Mouse (Mus musculus): ENCODE results near the gene Rubcnl. TPM values are rescaled to one million over a fixed set of nuclear protein-coding genes. Genes with fewer than 3 reads are reported as not detected.
A peak's percentile ranks its signal among the peaks of the same experiment; 100 is the strongest.

Gene Rubcnl
- polyA plus RNA-seq (2015; fragmentation: Nextera tagmentation; extraction: Ambion mirVana): 1.5 TPM in 2 replicates

- DNase-seq (ENCODE audit: low spot score): peak; percentile 80
Measured at GRCm38 (mm10) chr14:75015856-75016714, at the start of gene Rubcnl. Gene Rubcnl, plus strand, starts transcription at chr14:75016027.

- DNase-seq (ENCODE audit: low spot score): no peak
Measured at GRCm38 (mm10) chr14:74972216-74972615, 43.6 kb upstream of the Rubcnl start.

- DNase-seq (ENCODE audit: low spot score): no peak
Measured at GRCm38 (mm10) chr14:74972687-74973086, 43.1 kb upstream of the Rubcnl start.

- DNase-seq (ENCODE audit: low spot score): no peak
Measured at GRCm38 (mm10) chr14:74974136-74974651, 41.6 kb upstream of the Rubcnl start.

- DNase-seq (ENCODE audit: low spot score): peak; percentile 10
Measured at GRCm38 (mm10) chr14:74976972-74977371, 38.9 kb upstream of the Rubcnl start.

- no peak for DNase-seq (ENCODE audit: low spot score)
Measured at GRCm38 (mm10) chr14:74981016-74981415, 34.8 kb upstream of the Rubcnl start.

GRCm38 (mm10) chr14:74983079-74983478, 32.7 kb upstream of the Rubcnl start:
- no peak for DNase-seq (ENCODE audit: low spot score)

GRCm38 (mm10) chr14:74984817-74985391, 30.9 kb upstream of the Rubcnl start:
- DNase-seq (ENCODE audit: low spot score): peak; percentile 24

- DNase-seq (ENCODE audit: low spot score): no peak
Measured at GRCm38 (mm10) chr14:74985658-74986057, 30.2 kb upstream of the Rubcnl start.

GRCm38 (mm10) chr14:74986527-74986926, 29.3 kb upstream of the Rubcnl start:
- no peak for DNase-seq (ENCODE audit: low spot score)

- DNase-seq (ENCODE audit: low spot score): no peak
Measured at GRCm38 (mm10) chr14:74989322-74989721, 26.5 kb upstream of the Rubcnl start.

GRCm38 (mm10) chr14:74989909-74990308, 25.9 kb upstream of the Rubcnl start:
- no peak for DNase-seq (ENCODE audit: low spot score)

GRCm38 (mm10) chr14:74990504-74990903, 25.3 kb upstream of the Rubcnl start:
- peak; percentile 82 for DNase-seq (ENCODE audit: low spot score)

GRCm38 (mm10) chr14:74996556-74996955, 19.3 kb upstream of the Rubcnl start:
- no peak for DNase-seq (ENCODE audit: low spot score)

- DNase-seq (ENCODE audit: low spot score): no peak
Measured at GRCm38 (mm10) chr14:74997041-74997440, 18.8 kb upstream of the Rubcnl start.

GRCm38 (mm10) chr14:75001364-75001763, 14.5 kb upstream of the Rubcnl start:
- DNase-seq (ENCODE audit: low spot score): no peak

- DNase-seq (ENCODE audit: low spot score): no peak
Measured at GRCm38 (mm10) chr14:75003356-75003755, 12.5 kb upstream of the Rubcnl start.

GRCm38 (mm10) chr14:75005478-75006199, 10.2 kb upstream of the Rubcnl start:
- DNase-seq (ENCODE audit: low spot score): no peak

GRCm38 (mm10) chr14:75010346-75010745, 5.5 kb upstream of the Rubcnl start:
- no peak for DNase-seq (ENCODE audit: low spot score)

- peak; percentile 44 for DNase-seq (ENCODE audit: low spot score)
Measured at GRCm38 (mm10) chr14:75010986-75011655, 4.7 kb upstream of the Rubcnl start.

GRCm38 (mm10) chr14:75016715-75017020, 841 bp downstream of the Rubcnl start:
- DNase-seq (ENCODE audit: low spot score): no peak
